Mouse (Mus musculus): ENCODE data around the gene Cbx2. TPM values are rescaled to one million over a fixed set of nuclear protein-coding genes. Genes with fewer than 3 reads are reported as not detected.

Gene Cbx2
- total and polyA plus RNA-seq, 3 experiments, result 0.11 TPM; not detected in 2

- DNase-seq (ENCODE audit: low spot score), result no peak
- H3K27me3 ChIP-seq (ENCODE audit: insufficient read depth, low read length), result no peaks in the 10 kb centered on the region
- peaks cover 90% of the 10 kb centered on the region for H3K9me3 ChIP-seq (replicated peaks)
- no peak overlapping the region for H3K4me3 ChIP-seq (ENCODE audit: low read depth, low read length)
- H3K36me3 ChIP-seq (replicated peaks), result no peaks in the 10 kb centered on the region
- no peaks in the 10 kb centered on the region for H3K4me1 ChIP-seq (ENCODE audit: insufficient read depth, low read depth, low read length)
- TF ChIP-seq CTCF (IDR thresholded peaks at IDR 0.05; ENCODE audit: low read depth, low read length), result no peak
- no peak for TF ChIP-seq POLR2AphosphoS5 (IDR thresholded peaks at IDR 0.05; ENCODE audit: insufficient replicate concordance, low read depth, low read length)
- no peak for TF ChIP-seq GATA1 (IDR thresholded peaks at IDR 0.05; ENCODE audit: borderline replicate concordance, low read length)
- no peak for ATAC-seq (ENCODE audit: extremely low read depth, insufficient number of reproducible peaks, low FRiP score, poor library complexity, severe bottlenecking)
Measured at GRCm38 (mm10) chr11:118982593-118983113, 40.1 kb upstream of the Cbx2 start.

DNA sequence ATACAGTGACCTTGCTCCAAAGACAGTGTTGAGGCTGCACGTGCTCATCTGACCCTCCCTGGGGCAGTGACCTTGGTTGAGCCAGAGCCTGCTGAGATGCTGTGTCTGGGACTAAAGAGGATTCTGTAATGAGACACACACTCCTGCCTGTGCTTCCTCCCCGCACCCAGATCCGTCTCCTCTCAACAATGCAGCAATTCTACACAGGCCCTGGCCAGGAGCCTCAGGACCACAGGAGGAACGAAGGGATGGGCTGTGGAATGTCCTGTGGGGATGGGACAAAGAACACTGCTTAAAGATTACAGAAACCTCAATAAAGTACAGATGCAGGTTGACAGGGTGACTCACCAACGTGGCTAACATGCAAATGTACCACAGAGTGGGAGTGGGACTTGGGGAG, 37.2 kb upstream of the Cbx2 start:
- no peak for TF ChIP-seq POLR2AphosphoS5 (IDR thresholded peaks at IDR 0.05; ENCODE audit: insufficient replicate concordance, low read depth, low read length)
- no peak for TF ChIP-seq GATA2 (IDR thresholded peaks at IDR 0.05; ENCODE audit: borderline replicate concordance, low read depth, low read length)
- no peak for TF ChIP-seq CTCF (IDR thresholded peaks at IDR 0.05; ENCODE audit: low read depth, low read length)
- TF ChIP-seq GATA1 (IDR thresholded peaks at IDR 0.05; ENCODE audit: borderline replicate concordance, low read length), result no peak
- TF ChIP-seq TAL1 (conservative IDR thresholded peaks at IDR 0.05; ENCODE audit: low read depth, low read length), result no peak
- no peak overlapping the region for H3K4me3 ChIP-seq (ENCODE audit: low read depth, low read length)
- no peaks in the 10 kb centered on the region for H3K36me3 ChIP-seq (replicated peaks)
- no peaks in the 10 kb centered on the region for H3K4me1 ChIP-seq (ENCODE audit: insufficient read depth, low read depth, low read length)
- H3K9me3 ChIP-seq (replicated peaks), result peaks cover 93% of the 10 kb centered on the region
- ATAC-seq (ENCODE audit: extremely low read depth, insufficient number of reproducible peaks, low FRiP score, poor library complexity, severe bottlenecking) (no peak), DNase-seq (ENCODE audit: low spot score) (no peak)
- no peaks in the 10 kb centered on the region for H3K27me3 ChIP-seq (ENCODE audit: insufficient read depth, low read length)

DNA sequence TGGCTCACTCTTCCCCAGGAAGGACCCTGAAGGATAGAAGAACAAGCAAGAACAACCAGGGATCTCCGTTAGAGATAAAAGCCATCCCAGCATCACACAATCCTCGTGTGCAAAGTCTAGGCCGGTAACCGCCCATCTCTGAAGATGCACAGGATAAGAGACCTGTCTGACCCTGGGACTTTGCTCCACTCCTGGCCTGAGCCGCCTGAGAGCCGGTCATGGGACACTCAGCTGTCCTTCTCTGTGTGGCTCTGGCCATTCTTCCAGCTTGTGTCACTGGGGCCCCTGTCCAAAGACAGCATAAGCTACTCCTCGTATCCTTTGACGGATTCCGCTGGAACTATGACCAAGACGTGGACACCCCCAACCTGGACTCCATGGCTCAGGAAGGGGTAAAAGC, 34.8 kb upstream of the Cbx2 start, which contains the start of gene Enpp7:
TSS of gene Enpp7 (plus strand) at position 190 of the 400 bp plus-strand sequence.
- H3K36me3 ChIP-seq (replicated peaks), result no peaks in the 10 kb centered on the region
- no peaks in the 10 kb centered on the region for H3K27me3 ChIP-seq (ENCODE audit: insufficient read depth, low read length)
- ATAC-seq (ENCODE audit: extremely low read depth, insufficient number of reproducible peaks, low FRiP score, poor library complexity, severe bottlenecking), result no peak
- peaks cover 94% of the 10 kb centered on the region for H3K9me3 ChIP-seq (replicated peaks)
- DNase-seq (ENCODE audit: low spot score), result no peak
- no peaks in the 10 kb centered on the region for H3K4me1 ChIP-seq (ENCODE audit: insufficient read depth, low read depth, low read length)
- no peak within 1 kb of the TSS for H3K4me3 ChIP-seq (ENCODE audit: low read depth, low read length)
- TF ChIP-seq POLR2AphosphoS5 (IDR thresholded peaks at IDR 0.05; ENCODE audit: insufficient replicate concordance, low read depth, low read length) (no peak), CTCF (IDR thresholded peaks at IDR 0.05; ENCODE audit: low read depth, low read length) (no peak), GATA1 (IDR thresholded peaks at IDR 0.05; ENCODE audit: borderline replicate concordance, low read length) (no peak)

DNA sequence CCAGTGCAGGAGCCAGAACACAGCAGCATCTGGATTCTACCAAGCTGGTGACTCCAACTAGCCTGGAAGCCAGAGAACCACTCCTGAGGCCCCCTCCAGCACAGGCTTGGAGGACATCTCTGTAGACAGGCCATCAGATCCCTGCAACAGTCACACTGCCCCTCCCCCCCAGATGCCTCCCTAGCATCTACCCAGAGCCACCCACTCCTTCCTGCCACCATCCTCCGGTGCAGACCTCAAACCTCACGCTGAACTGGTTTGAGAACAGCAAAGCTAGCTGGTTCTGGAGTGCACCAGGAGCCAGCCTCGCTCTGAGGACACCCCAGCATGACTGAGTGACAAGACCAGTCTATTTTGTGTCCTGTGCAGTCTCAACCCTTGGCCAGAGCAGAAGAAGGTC, 30.0 kb upstream of the Cbx2 start:
- H3K4me1 ChIP-seq (ENCODE audit: insufficient read depth, low read depth, low read length), result no peaks in the 10 kb centered on the region
- no peak for DNase-seq (ENCODE audit: low spot score)
- H3K27me3 ChIP-seq (ENCODE audit: insufficient read depth, low read length), result no peaks in the 10 kb centered on the region
- TF ChIP-seq POLR2AphosphoS5 (IDR thresholded peaks at IDR 0.05; ENCODE audit: insufficient replicate concordance, low read depth, low read length) (no peak), GATA1 (IDR thresholded peaks at IDR 0.05; ENCODE audit: borderline replicate concordance, low read length) (no peak), GATA2 (IDR thresholded peaks at IDR 0.05; ENCODE audit: borderline replicate concordance, low read depth, low read length) (no peak), TAL1 (conservative IDR thresholded peaks at IDR 0.05; ENCODE audit: low read depth, low read length) (no peak), CTCF (IDR thresholded peaks at IDR 0.05; ENCODE audit: low read depth, low read length) (no peak)
- no peak overlapping the region for H3K4me3 ChIP-seq (ENCODE audit: low read depth, low read length)
- no peak for ATAC-seq (ENCODE audit: extremely low read depth, insufficient number of reproducible peaks, low FRiP score, poor library complexity, severe bottlenecking)
- no peaks in the 10 kb centered on the region for H3K36me3 ChIP-seq (replicated peaks)
- H3K9me3 ChIP-seq (replicated peaks), result peaks cover 97% of the 10 kb centered on the region

GRCm38 (mm10) chr11:118995448-118995847, 27.3 kb upstream of the Cbx2 start:
- H3K4me3 ChIP-seq (ENCODE audit: low read depth, low read length), result no peak overlapping the region
- H3K36me3 ChIP-seq (replicated peaks), result no peaks in the 10 kb centered on the region
- peaks cover 94% of the 10 kb centered on the region for H3K9me3 ChIP-seq (replicated peaks)
- no peaks in the 10 kb centered on the region for H3K27me3 ChIP-seq (ENCODE audit: insufficient read depth, low read length)
- DNase-seq (ENCODE audit: low spot score) (no peak), ATAC-seq (ENCODE audit: extremely low read depth, insufficient number of reproducible peaks, low FRiP score, poor library complexity, severe bottlenecking) (no peak)
- TF ChIP-seq CTCF (IDR thresholded peaks at IDR 0.05; ENCODE audit: low read depth, low read length) (no peak), POLR2AphosphoS5 (IDR thresholded peaks at IDR 0.05; ENCODE audit: insufficient replicate concordance, low read depth, low read length) (no peak), GATA2 (IDR thresholded peaks at IDR 0.05; ENCODE audit: borderline replicate concordance, low read depth, low read length) (no peak), TAL1 (conservative IDR thresholded peaks at IDR 0.05; ENCODE audit: low read depth, low read length) (no peak), GATA1 (IDR thresholded peaks at IDR 0.05; ENCODE audit: borderline replicate concordance, low read length) (no peak)
- H3K4me1 ChIP-seq (ENCODE audit: insufficient read depth, low read depth, low read length), result no peaks in the 10 kb centered on the region

DNA sequence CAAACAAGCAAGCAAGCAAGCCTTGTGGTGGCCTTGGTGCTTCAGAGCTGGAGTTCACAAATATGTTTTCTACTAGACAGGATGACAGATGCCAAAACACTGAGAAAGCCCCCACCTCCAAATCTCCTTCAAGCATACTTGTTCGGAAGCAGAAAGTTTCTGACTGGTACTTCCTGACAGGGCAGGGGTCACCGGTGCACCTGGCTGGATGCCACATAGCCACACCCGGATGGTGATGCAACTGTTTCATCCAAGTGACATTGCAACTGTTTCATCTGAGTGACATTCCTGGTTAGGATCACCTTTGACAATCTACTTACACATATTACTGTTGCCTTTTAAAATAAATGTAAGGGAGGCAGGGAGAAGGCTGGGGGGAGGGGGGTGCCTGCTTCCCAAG, 25.6 kb upstream of the Cbx2 start:
- Histone ChIP-seq H3K4me1 (ENCODE audit: insufficient read depth, low read depth, low read length) (no peaks in the 10 kb centered on the region), H3K27me3 (ENCODE audit: insufficient read depth, low read length) (no peaks in the 10 kb centered on the region)
- TF ChIP-seq GATA2 (IDR thresholded peaks at IDR 0.05; ENCODE audit: borderline replicate concordance, low read depth, low read length) (no peak), POLR2AphosphoS5 (IDR thresholded peaks at IDR 0.05; ENCODE audit: insufficient replicate concordance, low read depth, low read length) (no peak), GATA1 (IDR thresholded peaks at IDR 0.05; ENCODE audit: borderline replicate concordance, low read length) (no peak), CTCF (IDR thresholded peaks at IDR 0.05; ENCODE audit: low read depth, low read length) (no peak), TAL1 (conservative IDR thresholded peaks at IDR 0.05; ENCODE audit: low read depth, low read length) (no peak)

More for the DNA sequence above, 25.6 kb upstream of the Cbx2 start:
- no peak for DNase-seq (ENCODE audit: low spot score)
- no peak for ATAC-seq (ENCODE audit: extremely low read depth, insufficient number of reproducible peaks, low FRiP score, poor library complexity, severe bottlenecking)
- no peaks in the 10 kb centered on the region for H3K36me3 ChIP-seq (replicated peaks)
- H3K4me3 ChIP-seq (ENCODE audit: low read depth, low read length), result no peak overlapping the region
- H3K9me3 ChIP-seq (replicated peaks), result peaks cover 88% of the 10 kb centered on the region

Data from G1E (cell line).